Mouse (Mus musculus) CH12.LX (cell line): Measurements from ENCODE around the gene Ezr. TPM values are rescaled to one million over a fixed set of nuclear protein-coding genes. Genes with fewer than 3 reads are reported as not detected.

Experiments
- DNase-seq: peaks from one replicate; pipeline ENCODE4 v3.0.0-alpha.2; 2013; ENCODE audit errors: extremely low read depth
- H3K27ac ChIP-seq: 2 replicates; pipeline ENCODE4 v1.5.1; 2012; ENCODE audit warnings: low read depth, mild to moderate bottlenecking, control low read depth, moderate library complexity; ENCODE audit not compliant: insufficient read depth
- H3K27me3 ChIP-seq: replicated peaks from 2 replicates; pipeline ENCODE3; 2012; ENCODE audit warnings: inconsistent platforms
- H3K36me3 ChIP-seq, 2 experiments: replicated peaks in 1 of 2; 2 replicates each; pipeline versions ENCODE3 to v1.6.1; 2012; ENCODE audit warnings: inconsistent platforms in 1 of 2, low read length in 1 of 2, mild to moderate bottlenecking in 1 of 2, mixed read lengths in 1 of 2, moderate library complexity in 1 of 2; ENCODE audit not compliant: control insufficient read depth in 1 of 2, insufficient read depth in 1 of 2
- H3K4me1 ChIP-seq, 2 experiments: 2 replicates each; pipeline ENCODE4 v1.6.1; 2012; ENCODE audit warnings: inconsistent platforms in 1 of 2, moderate library complexity in 1 of 2; ENCODE audit not compliant: insufficient read depth in 2 of 2, control insufficient read depth in 1 of 2
- H3K4me2 ChIP-seq: 2 replicates; pipeline ENCODE4 v1.6.1; 2012; ENCODE audit warnings: low read depth, mild to moderate bottlenecking, control low read depth; ENCODE audit not compliant: poor library complexity, insufficient read depth, severe bottlenecking
- H3K4me3 ChIP-seq, 3 experiments: fragments of 150-350 bp in 1 of 3; sonication (generic) in 1 of 3; replicated peaks in 1 of 3; 2 replicates each; pipeline versions ENCODE3 to v1.5.1; 2011 to 2012; ENCODE audit warnings: low read depth in 2 of 3, low read length in 2 of 3, mild to moderate bottlenecking in 2 of 3, moderate library complexity in 2 of 3, control low read depth in 1 of 3, improper control_type of control experiment in 1 of 3, inconsistent platforms in 1 of 3, mixed read lengths in 1 of 3; ENCODE audit not compliant: poor library complexity in 1 of 3
- H3K79me2 ChIP-seq: replicated peaks from 2 replicates; pipeline ENCODE4 v1.6.1; 2012; ENCODE audit warnings: mild to moderate bottlenecking, moderate library complexity; ENCODE audit not compliant: control insufficient read depth, poor library complexity, insufficient read depth, severe bottlenecking; ENCODE audit errors: extremely low read depth
- H3K9ac ChIP-seq: 2 replicates; pipeline ENCODE4 v1.6.1; 2012; ENCODE audit warnings: low read depth, mild to moderate bottlenecking, control low read depth, moderate library complexity; ENCODE audit not compliant: insufficient read depth
- H3K9me3 ChIP-seq: replicated peaks from 2 replicates; pipeline ENCODE3; 2012; ENCODE audit warnings: low read length, inconsistent platforms, mixed read lengths
- BHLHE40 ChIP-seq: IDR thresholded peaks from 2 replicates; pipeline ENCODE4 v1.6.1; 2011; ENCODE audit warnings: mild to moderate bottlenecking, low read depth, low read length, improper control_type of control experiment
- CHD1 ChIP-seq: IDR thresholded peaks from 2 replicates; pipeline ENCODE4 v1.6.1; 2012; ENCODE audit warnings: low read depth, low read length, improper control_type of control experiment, inconsistent platforms
- CHD2 ChIP-seq: IDR thresholded peaks from 2 replicates; pipeline ENCODE4 v1.6.1; 2011; ENCODE audit warnings: low read length, improper control_type of control experiment
- CTCF ChIP-seq, 2 experiments: IDR thresholded peaks in 1 of 2; conservative IDR thresholded peaks in 1 of 2; 2 replicates each; pipeline ENCODE4 v1.5.1; 2011 to 2012; ENCODE audit warnings: low read depth in 2 of 2, low read length in 2 of 2, improper control_type of control experiment in 1 of 2, inconsistent platforms in 1 of 2, mild to moderate bottlenecking in 1 of 2, moderate library complexity in 1 of 2
- E2F4 ChIP-seq: IDR thresholded peaks from 2 replicates; pipeline ENCODE4 v1.6.1; 2011; ENCODE audit warnings: low read depth, low read length, improper control_type of control experiment; ENCODE audit not compliant: insufficient replicate concordance
- ELF1 ChIP-seq: IDR thresholded peaks from 2 replicates; pipeline ENCODE4 v1.6.1; 2014; ENCODE audit warnings: low read depth, mild to moderate bottlenecking, inconsistent platforms, low read length, improper control_type of control experiment
- ETS1 ChIP-seq: conservative IDR thresholded peaks from 2 replicates; pipeline ENCODE4 v1.6.1; 2012; ENCODE audit warnings: low read depth, mild to moderate bottlenecking, inconsistent platforms, low read length, improper control_type of control experiment, moderate library complexity
- GABPA ChIP-seq: IDR thresholded peaks from 2 replicates; pipeline ENCODE4 v1.6.1; 2012; ENCODE audit warnings: low read depth, low read length, improper control_type of control experiment, inconsistent platforms; ENCODE audit not compliant: insufficient replicate concordance
- IRF4 ChIP-seq: IDR thresholded peaks from 2 replicates; pipeline ENCODE4 v1.6.1; 2014; ENCODE audit warnings: low read depth, mild to moderate bottlenecking, inconsistent platforms, low read length, improper control_type of control experiment
- JUND ChIP-seq: conservative IDR thresholded peaks from 2 replicates; pipeline ENCODE4 v1.6.1; 2011; ENCODE audit warnings: low read depth, low read length, improper control_type of control experiment
- MAX ChIP-seq: IDR thresholded peaks from 2 replicates; pipeline ENCODE4 v1.6.1; 2011; ENCODE audit warnings: low read length, improper control_type of control experiment
- MAZ ChIP-seq: IDR thresholded peaks from 2 replicates; pipeline ENCODE4 v1.6.1; 2012; ENCODE audit warnings: low read depth, mild to moderate bottlenecking, inconsistent platforms, low read length, improper control_type of control experiment, moderate library complexity
- MEF2A ChIP-seq: IDR thresholded peaks from 2 replicates; pipeline ENCODE4 v1.6.1; 2014; ENCODE audit warnings: low read depth, mild to moderate bottlenecking, inconsistent platforms, low read length, improper control_type of control experiment, borderline replicate concordance
- NRF1 ChIP-seq: IDR thresholded peaks from 2 replicates; pipeline ENCODE4 v1.6.1; 2014; ENCODE audit warnings: low read depth, mild to moderate bottlenecking, inconsistent platforms, low read length, improper control_type of control experiment, moderate library complexity
- RAD21 ChIP-seq: IDR thresholded peaks from 2 replicates; pipeline ENCODE4 v1.6.1; 2011; ENCODE audit warnings: low read depth, mild to moderate bottlenecking, low read length, improper control_type of control experiment, moderate library complexity
- RCOR1 ChIP-seq: conservative IDR thresholded peaks from 2 replicates; pipeline ENCODE4 v1.6.1; 2012; ENCODE audit warnings: low read depth, mild to moderate bottlenecking, inconsistent platforms, low read length, improper control_type of control experiment
- SIN3A ChIP-seq: IDR thresholded peaks from 2 replicates; pipeline ENCODE4 v1.6.1; 2012; ENCODE audit warnings: low read length, improper control_type of control experiment, inconsistent platforms
- TBP ChIP-seq: conservative IDR thresholded peaks from 2 replicates; pipeline ENCODE4 v1.6.1; 2011; ENCODE audit warnings: low read depth, low read length, improper control_type of control experiment
- TCF12 ChIP-seq: IDR thresholded peaks from 2 replicates; pipeline ENCODE4 v1.6.1; 2014; ENCODE audit warnings: low read depth, mild to moderate bottlenecking, inconsistent platforms, low read length, improper control_type of control experiment
- USF1 ChIP-seq: IDR thresholded peaks from 2 replicates; pipeline ENCODE4 v1.6.1; 2014; ENCODE audit warnings: low read depth, mild to moderate bottlenecking, inconsistent platforms, low read length, improper control_type of control experiment
- ZKSCAN1 ChIP-seq: IDR thresholded peaks from 2 replicates; pipeline ENCODE4 v1.6.1; 2012; ENCODE audit warnings: low read depth, inconsistent platforms, low read length, improper control_type of control experiment, borderline replicate concordance
- ZMIZ1 ChIP-seq: IDR thresholded peaks from 2 replicates; pipeline ENCODE4 v1.6.1; 2012; ENCODE audit warnings: low read depth, mild to moderate bottlenecking, inconsistent platforms, low read length, improper control_type of control experiment
- ZNF384 ChIP-seq: IDR thresholded peaks from 2 replicates; pipeline ENCODE4 v1.6.1; 2012; ENCODE audit warnings: low read depth, low read length, improper control_type of control experiment, inconsistent platforms
- dilution Hi-C: fragments of 300-500 bp; cut with MboI; formaldehyde crosslinking; loops from 2 replicates; pipeline ENCODE4 v1.14.3; 2020; ENCODE audit warnings: low sequenced_read_pairs; ENCODE audit not compliant: extremely low pct_unique_long_range_greater_than_20kb, extremely low pct_ligation_motif_present
- in situ Hi-C: fragments of 300-500 bp; cut with MboI; formaldehyde crosslinking; loops from 3 replicates; pipeline ENCODE4 v1.14.3; 2019; ENCODE audit warnings: low sequenced_read_pairs, low pct_ligation_motif_present, low pct_unique_long_range_greater_than_20kb, mixed read lengths
- polyA plus RNA-seq: library from polyadenylated mRNA; unstranded; fragments of >175 nt; gene quantifications from 2 replicates; pipeline ENCODE4 v1.2.1, GENCODE M21; 2012; ENCODE audit warnings: low read depth; ENCODE audit not compliant: insufficient read length
- total RNA-seq, 2 experiments: library from RNA; depleted of rRNA; stranded (reverse); fragments of 300-350 nt in 1 of 2; fragments of >200 nt in 1 of 2; gene quantifications; 2 replicates each; pipeline ENCODE4 v1.2.3; 2012 to 2014

Gene Ezr
- total and polyA plus RNA-seq, 3 experiments = 107 to 207 (median 123) TPM

DNA sequence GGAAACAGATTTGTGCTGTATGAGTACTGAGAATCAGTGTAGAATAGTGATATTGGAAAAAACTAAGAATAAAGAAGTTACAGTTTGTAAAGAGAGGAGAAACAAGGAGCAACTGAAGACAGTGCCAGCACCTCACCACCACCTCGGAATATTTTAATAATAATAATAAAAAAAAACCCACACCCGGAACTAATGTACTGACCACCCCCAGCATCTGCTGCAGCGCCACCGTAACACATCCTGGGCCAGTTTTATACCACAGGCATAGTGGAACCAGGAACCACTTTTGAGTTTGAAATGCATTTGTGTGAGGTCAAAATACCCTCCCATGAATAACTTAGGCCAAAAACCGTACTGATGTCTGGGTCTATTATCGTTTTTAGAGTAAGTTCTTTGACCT, 1.3 kb downstream of the Ezr start (continued):
- TF ChIP-seq ZKSCAN1 (no peak), TCF12 (no peak), RCOR1 (no peak), ZMIZ1 (no peak), CHD2 (no peak), IRF4 (no peak), GABPA (no peak), CTCF (conservative IDR thresholded peaks at IDR 0.05 in 1 of 2, IDR thresholded peaks at IDR 0.05 in 1 of 2; ENCODE audit: low read depth in 2 of 2, low read length in 2 of 2) (0 out of 4 replicates have a peak, but pooled peaks of 1 of the 2 experiments have one; percentile 13)
- TF ChIP-seq, all 38 proteins: peak for 5

DNA sequence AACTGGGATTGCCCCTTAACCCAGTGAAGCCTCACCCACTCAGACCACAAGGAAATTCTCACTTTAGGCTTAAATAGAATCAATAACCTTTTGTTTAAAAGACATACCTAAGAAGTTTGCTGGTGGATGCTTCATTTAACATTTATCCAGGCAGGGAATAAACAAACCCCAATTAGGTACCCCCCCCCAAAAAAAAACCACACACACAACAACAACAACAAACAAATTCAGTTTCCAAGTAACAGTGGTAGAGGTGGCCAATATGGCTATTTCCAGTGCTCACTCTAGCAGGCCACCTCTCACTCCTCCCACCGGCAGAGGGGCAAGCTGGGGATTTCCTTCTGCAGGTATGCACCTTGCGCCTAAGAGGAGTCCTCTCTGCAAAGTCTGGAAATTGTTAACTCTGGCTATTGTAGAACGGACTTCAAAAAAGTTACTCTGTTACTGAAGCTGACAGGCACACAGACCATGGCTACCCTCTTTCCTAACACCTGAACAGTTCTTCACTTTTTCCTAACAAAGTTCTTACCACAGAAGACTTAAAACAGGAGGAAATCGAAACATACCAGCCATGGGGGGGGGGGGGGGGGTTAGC, 2.0 kb downstream of the Ezr start:
- Histone ChIP-seq H3K36me3 (peaks cover 0 to 4% of the 10 kb centered on the region in 2 experiments), H3K4me1 (peaks cover 14 to 30% of the 10 kb centered on the region in 2 experiments), H3K4me3 (peak overlapping the region; percentile 62 to 99 (median 91)), H3K27ac (peak overlapping the region; percentile 41; the same call in 1 of the 2 replicates), H3K9me3 (no peaks in the 10 kb centered on the region), H3K9ac (peak overlapping the region; percentile 57; the same call in 1 of the 2 replicates), H3K4me2 (peak overlapping the region; percentile 55), H3K79me2 (peaks cover 58% of the 10 kb centered on the region), H3K27me3 (no peaks in the 10 kb centered on the region)
- dilution Hi-C loops (no loop called here), in situ Hi-C loops (no loop called here)
- DNase-seq = peak; percentile 30
- TF ChIP-seq USF1 (no peak), NRF1 (0 out of 2 replicates have a peak, but pooled peaks have one; percentile 20), BHLHE40 (no peak; the same call in 1 of the 2 replicates), ELF1 (no peak; the same call in 1 of the 2 replicates), MAX (no peak), ZNF384 (no peak), IRF4 (peak; percentile 22), TBP (no peak), GABPA (no peak), MAZ (no peak), ETS1 (peak; percentile 34), E2F4 (no peak), ZKSCAN1 (no peak), CHD2 (no peak), JUND (no peak), SIN3A (0 out of 2 replicates have a peak, but pooled peaks have one; percentile 54), RAD21 (no peak), MEF2A (peak; percentile 35; the same call in 1 of the 2 replicates), ZMIZ1 (no peak), TCF12 (peak; percentile 29; the same call in 1 of the 2 replicates), CHD1 (peak; percentile 11; the same call in 1 of the 2 replicates)
- TF ChIP-seq, all 38 proteins: peak for 7
